Mouse (Mus musculus): ENCODE data around the gene Rxfp4. TPM values are rescaled to one million over a fixed set of nuclear protein-coding genes. Genes with fewer than 3 reads are reported as not detected.

Gene Rxfp4
- total RNA-seq (2021): not detected
- long read RNA-seq, experiment 1: 0 reads
- long read RNA-seq, experiment 2: 0 reads

DNA sequence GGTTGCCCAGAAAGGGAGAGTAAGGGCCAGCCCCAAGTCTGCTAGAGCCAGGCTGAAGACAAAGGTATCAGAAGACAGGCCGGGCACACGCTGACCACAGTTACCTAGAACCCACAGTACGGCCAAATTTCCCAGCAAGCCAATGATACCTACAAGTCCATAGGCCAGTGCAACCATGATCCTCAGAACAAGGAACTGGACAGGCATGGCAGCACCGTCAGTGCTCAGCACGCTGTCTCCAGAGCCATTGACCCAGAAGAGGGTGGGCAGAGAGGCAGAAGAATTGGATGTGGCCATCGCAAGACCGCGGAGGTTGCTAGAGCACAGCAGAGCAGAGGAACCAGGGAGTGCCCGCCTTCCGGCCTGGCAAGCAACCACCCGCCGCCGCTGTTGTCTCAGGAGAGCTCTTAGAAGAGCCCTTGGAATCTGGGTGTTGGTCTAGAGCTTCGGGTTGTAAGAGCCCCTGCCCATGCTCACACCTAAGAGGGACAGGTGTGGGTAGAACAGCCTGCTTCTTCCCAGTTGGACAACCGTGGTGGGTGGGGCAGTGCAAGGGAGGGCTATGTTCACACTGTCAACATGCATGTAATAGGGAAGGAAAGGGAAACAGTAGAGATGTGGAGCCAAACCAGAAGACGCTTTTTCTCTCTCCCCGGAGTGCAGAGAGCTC is at the start of gene Rxfp4:
Rxfp4 (minus strand) TSS at position 297 of the 670 bp plus-strand sequence.
- peak in 1 of 2 experiments; percentile 17 for DNase-seq (ENCODE audit: low spot score in 2 of 2)

DNA sequence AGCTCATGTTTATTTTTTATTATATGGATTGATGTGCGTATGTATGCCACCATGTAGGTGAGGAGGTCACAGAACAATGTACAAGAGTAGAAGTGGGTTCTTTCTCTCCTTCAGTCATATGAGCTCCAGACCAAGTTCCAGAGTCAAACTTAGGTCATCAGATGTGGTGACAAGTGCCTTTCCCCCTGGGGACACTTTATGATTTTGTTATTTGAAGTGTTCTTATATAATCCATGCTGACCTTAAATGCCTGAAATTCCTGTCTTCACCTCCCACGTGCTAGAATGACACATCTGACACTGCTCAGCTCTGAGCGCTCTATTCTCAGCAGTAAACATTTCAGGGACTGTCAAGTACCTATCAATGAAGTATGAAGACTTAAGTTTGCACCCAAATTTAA is 48.3 kb upstream of the Rxfp4 start:
- no peak for DNase-seq (ENCODE audit: low spot score in 2 of 2)

DNA sequence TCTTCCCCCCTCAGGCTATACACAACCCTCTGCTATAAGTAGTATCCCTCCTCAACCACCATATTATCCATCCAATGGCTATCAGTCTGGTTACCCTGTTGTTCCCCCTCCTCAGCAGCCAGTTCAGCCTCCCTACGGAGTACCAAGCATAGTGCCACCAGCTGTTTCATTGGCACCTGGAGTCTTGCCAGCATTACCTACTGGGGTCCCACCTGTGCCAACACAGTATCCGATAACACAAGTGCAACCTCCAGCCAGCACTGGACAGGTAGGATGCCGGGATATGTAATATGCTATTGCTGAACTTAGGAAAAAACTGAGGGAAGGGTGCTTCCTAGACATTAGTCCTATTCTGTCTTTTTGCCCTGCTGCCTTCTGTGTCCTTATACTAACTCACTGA is 47.3 kb upstream of the Rxfp4 start:
- no peak for DNase-seq (ENCODE audit: low spot score in 2 of 2)

DNA sequence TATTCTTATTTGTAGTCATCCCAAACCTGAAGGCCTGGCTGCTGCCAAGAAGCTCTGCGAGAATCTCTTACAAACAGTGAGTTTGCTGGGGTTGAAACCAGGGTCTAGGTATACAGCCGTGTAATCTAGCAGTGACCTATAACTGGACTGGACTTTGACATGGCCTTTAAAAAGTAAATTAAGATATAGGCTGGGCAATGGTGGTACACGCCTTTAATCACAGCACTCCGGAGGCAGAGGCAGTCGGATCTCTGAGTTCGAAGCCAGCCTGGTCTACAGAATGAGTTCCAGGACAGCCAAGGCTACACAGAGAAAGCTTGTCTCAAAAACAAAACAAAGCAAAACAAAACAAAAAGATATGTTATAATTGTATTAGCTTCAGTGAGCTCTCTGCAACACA is 45.9 kb upstream of the Rxfp4 start:
- no peak for DNase-seq (ENCODE audit: low spot score in 2 of 2)

DNA sequence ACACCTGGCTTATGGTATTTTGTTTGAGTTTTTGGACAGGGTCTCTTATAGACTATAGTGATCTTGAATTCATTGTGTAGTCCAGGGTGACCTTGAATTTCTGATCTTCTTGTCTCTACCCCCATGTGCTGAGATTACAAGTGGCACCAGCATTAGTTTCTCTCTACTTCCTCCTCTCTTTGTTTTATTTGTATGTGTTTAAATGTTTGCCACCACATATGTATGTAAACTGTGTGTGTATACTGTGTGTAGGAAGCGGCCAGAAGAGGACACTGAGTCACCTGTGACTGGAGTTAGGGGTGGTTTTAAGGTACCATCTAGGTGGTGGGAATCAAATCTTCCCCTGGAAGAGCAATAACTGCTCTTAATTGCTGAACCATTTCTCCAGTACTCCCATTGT is 45.1 kb upstream of the Rxfp4 start:
- DNase-seq (ENCODE audit: low spot score in 2 of 2): no peak

DNA sequence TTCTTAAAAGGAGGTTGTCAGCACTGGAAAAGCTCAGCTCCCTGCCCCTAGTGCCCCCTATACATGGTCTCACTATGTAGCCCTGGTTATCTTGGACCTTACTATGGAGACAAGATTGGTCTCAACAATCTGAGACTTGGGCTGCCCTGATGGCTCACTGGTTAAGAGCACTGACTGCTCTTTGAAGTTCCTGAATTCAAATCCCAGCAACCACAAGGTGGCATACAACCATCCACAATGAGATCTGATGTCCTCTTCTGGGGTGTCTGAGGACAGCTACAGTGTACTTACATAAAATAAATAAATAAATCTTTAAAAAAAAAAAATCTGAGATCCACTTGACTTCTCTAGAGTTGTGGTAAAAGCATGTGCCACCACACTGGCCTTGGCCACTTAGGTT is 42.6 kb upstream of the Rxfp4 start:
- no peak for DNase-seq (ENCODE audit: low spot score in 2 of 2)

DNA sequence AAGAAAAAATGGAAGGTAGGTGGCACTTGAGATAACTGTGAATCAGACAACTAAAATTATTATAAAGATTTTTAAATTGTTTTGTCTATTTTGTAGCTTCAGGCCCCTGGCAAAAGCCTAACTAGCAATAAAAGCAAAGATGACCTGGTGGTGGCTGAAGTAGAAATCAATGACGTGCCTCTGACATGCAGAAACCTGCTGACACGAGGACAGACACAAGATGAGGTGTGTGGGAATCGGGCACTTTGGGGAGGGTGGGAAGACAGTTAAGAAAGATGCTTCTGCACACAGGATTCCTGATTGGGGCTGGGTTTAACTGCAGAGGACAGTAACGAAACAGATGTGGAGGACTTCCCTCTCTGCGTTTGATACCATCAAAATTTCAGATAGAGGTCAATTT is 36.1 kb upstream of the Rxfp4 start:
- no peak for DNase-seq (ENCODE audit: low spot score in 2 of 2)

DNA sequence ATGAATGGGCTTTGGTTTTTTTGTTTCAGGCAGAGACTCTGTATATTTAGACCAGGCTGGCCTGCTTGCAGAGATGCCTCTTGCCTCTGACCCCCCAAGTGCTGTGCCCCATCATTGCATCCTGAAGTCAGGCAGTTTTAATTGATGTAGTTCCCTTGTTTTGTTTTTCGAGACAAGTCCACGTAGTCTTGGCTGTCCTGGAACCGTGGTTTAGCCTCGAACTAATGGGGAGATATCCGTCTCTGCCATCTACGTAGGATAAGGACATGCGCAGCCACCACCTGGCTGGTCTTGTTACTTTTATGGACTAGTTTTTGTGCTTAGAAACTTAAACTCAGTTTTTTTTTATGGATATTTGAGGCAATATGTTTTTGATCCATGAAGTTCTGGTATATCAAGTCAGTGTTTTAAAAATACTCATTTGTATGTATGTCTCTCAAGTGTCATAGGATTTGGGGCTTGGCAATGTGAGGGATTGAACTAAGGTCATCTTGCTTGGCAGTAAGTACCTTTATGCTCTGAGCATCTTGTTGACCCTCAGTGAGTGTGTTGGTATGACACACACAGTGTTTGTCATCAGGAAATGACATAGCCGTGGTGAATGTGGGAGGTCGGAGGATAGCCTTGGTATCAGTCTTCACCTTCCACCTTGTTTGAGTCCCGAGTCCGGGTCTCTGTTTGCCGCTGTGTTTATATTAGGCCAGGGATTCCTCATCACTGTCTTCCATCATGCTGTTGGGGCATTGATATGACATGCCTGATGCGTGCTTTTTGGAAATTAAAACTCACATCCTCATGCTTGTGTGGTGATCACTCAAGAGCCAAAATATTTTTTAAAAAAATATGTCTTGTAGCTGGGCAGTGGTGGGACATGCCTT is 34.0 kb upstream of the Rxfp4 start:
- DNase-seq (ENCODE audit: low spot score in 2 of 2): no peak

DNA sequence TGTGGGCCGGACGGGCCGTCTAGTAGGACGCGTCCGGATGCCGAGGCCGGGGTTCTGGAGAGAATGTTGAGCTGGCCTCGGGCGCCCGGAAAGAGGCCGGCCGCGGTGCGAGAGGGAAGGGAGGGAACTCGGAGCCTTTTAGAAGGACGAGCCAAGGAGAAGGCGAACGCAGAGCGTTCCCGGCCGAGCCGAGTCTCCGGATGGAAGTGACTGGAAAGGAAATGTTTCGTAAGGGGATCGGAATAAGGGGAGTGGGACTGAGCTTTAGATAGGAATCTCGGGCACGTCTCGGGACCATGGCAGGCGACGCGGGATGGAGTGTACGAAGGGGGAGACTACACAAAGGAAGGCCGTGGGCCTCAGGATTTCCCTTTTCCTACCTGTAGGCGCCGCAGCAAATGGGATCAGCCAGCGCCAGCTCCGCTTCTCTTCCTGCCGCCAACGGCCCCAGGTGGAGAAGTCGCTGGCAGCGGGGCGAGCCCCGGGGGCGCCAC is 33.1 kb upstream of the Rxfp4 start:
- DNase-seq (ENCODE audit: low spot score in 2 of 2): peak in 1 of 2 experiments; percentile 44

DNA sequence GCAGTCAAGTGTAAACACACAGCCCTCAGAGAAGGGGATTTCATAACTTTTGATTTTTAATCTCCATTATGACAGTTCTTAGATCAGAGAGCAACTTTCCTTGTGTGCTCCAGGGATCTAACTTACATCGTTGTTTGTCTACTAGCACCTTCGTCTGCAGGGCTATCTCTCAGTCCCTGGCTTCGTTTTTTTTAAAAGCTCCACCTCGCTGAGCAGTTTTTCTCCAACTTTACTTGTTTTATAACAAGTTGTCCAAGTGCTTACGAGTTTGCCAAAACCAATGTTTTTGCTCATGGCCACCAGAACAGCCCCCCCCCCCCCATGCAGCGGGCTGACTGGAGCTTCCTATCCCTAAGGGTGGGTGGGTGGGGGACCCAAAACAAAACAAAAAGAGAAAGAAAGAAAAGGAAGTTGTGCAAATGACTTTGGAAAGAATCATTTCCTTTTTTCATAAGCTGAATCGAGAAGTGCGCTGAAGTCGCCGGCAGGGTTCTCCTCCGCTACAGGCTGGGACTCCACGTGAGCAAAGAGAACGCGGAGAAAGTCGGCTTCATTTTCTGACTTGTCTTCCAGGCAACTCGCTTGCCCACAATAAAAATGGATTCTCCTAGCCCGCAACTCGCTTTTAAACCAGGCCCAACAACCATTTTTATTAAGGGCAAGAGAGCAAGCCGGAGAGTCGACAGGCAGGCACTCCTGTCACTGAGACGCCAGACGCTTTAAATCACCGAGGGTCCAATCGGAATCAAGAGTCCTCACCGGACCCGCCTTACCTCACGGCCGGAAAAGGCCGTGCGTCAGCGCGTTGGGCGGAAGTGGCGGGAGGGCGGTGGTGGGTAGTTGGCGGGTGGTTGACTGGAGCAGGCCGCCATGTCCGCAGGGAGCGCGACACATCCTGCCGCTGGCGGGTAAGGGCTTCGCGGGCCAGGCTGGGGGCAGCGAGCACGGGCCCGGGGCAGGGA is 32.3 kb upstream of the Rxfp4 start, which contains the start of gene Khdc4:
Khdc4 (plus strand) TSS at position 824 of the 962 bp plus-strand sequence.
- DNase-seq (ENCODE audit: low spot score in 2 of 2): peak; percentile 90 to 94

DNA sequence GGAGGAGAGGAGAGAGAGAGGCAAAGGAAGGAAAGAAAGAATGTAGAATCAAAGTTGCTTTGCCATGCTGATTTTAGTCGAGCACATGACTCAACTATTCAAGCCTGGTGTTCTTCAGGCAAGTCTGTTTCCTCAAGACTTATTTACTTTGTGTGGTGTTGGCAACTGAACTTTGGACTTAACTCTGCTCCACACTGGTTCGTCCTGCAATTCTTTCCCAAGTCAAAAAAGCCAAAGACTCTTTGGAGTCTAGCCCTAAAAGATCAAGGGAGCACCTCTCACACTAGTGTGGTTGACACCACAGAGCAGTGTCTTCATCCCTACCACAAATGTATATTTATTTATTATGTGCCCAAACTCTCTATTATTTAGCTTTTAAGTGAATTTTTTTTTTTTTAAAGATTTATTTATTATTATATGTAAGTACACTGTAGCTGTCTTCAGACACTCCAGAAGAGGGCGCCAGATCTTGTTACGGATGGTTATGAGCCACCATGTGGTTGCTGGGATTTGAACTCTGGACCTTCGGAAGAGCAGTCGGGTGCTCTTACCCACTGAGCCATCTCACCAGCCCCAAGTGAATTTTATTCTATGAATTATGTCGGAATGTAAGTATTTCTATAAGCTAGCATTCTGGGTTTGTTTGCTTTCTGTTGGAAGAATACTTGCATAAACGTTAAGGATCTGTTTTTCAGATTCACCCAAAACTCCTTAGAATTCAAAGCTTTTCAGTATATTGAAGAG is 31.5 kb upstream of the Rxfp4 start:
- no peak for DNase-seq (ENCODE audit: low spot score in 2 of 2)

DNA sequence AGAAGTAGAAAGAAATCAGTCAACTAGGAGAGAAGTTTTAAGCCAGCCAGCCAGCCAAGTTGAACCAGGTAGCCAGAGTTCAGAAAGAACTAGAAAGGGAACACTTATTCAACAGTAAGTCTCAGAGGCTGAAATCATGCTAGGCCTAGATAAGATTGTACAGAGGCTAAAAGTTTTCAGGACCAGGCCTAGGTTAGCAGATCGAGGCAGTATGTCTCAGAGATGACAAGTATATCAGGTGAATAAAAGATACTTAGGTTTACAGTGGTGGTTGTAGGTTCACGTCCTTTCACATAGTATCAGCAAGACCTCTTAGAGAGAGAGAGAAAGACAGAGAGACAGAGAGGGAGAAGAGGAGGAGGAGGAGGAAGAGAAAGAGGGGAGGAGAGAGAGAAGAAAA is 30.9 kb upstream of the Rxfp4 start:
- no peak for DNase-seq (ENCODE audit: low spot score in 2 of 2)

DNA sequence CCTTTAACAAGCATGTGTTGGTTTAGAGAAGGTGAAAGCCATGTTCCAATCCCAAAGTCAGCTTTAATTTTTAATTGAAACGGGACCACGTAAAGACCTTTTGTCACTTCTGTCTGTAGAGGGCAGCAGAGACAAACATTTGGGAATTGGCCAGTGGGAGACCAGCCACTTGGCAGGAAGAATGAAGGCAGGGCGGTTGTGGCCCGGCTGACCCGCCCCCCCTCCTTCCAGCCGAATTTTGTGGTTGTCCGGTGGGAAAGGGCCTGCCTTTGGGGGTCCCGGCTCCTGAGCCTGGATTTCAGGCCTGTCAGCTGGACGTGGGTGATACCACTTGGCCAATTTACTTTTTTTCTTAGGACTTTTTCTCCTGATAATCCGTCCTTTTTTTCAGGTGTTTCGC is 24.5 kb upstream of the Rxfp4 start:
- peak; percentile 48 to 64 for DNase-seq (ENCODE audit: low spot score in 2 of 2)

DNA sequence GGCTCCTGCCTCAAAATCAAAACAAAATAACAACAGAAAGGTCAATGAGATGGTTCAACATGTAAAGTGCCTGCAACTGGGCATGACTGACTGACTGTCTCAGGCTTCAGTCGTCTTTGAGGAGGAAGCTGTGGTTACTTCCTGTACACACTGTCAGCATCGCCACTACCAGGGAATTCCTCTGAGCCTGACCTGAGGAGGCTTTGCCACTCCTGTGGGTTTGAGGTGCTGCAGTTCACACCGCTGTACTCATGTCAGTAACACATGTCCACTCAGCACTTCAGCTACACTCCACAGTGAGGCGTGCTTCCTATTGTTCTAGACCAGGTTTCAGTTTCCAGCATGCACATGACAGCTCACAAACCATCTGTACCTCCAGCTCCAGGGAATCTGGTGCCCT is 11.2 kb upstream of the Rxfp4 start:
- no peak for DNase-seq (ENCODE audit: low spot score in 2 of 2)

DNA sequence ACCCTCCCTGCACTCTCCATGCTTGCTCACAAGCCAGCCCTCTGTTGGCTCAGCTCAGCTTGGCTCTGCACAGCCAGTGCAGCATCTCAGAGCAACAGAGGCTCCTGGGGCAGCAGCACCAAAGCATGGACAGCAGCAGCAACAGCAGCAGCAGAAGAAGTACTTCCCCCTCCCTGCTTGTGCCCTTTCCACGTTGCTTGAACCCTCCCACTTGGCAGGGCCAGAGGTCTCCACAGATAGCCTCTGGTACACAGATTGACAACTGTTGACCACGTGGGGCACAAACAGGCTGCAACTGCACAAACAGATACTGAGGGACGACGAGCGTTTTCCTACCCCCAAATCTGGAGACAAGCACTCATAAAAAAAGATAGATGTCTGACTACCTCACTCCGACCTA is 6.9 kb upstream of the Rxfp4 start:
- no peak for DNase-seq (ENCODE audit: low spot score in 2 of 2)

DNA sequence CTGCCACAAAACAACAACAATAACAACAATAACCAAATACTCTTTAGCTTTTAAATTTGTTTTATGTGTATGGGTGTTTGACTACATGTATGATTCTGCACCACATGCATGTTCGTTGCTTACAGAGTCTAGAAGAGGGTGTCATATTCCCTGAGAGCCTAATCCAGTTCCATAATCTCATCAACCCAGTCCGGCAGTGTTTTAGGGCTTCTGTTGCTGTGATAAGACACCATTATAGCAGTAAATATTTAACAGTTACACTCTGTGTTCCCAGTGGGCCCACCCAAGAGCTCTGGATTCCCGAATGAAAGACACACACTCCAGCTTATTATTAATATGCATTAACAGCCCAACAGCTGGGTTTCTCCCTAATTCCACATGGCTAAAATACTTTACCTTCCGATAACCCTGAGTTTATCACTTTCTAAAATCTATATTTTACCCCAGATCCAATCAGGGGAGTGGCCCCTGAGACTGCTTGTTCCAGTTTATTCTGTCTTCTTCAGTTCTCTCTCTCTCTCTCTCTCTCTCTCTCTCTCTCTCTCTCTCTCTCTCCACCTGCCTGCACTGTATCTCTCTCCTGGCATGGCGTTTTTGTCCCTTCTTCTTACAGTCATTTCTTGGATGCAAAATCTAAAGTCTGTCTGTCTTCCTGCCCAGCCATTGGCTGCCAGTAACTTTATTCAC is 5.6 kb upstream of the Rxfp4 start:
- no peak for DNase-seq (ENCODE audit: low spot score in 2 of 2)

DNA sequence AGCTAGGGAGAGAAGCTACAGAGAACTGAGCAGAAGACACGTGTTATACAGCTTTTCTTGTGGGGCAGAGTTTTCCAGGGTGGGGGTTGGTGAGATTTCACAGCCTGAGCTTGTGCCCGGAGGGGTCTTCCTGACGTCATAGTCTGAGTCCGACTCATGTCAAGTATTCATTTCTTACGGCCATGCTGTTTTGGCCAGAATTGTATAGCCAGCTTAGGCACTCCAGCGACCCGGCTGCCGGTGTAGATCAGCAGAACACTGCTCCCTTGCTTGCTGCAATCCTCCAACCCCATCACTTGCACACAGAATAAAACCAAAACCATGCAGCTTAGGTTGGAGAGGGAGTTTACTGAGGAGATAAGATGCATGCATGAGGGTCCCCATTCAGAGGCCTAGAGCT is 2.7 kb upstream of the Rxfp4 start:
- DNase-seq (ENCODE audit: low spot score in 2 of 2): no peak

DNA sequence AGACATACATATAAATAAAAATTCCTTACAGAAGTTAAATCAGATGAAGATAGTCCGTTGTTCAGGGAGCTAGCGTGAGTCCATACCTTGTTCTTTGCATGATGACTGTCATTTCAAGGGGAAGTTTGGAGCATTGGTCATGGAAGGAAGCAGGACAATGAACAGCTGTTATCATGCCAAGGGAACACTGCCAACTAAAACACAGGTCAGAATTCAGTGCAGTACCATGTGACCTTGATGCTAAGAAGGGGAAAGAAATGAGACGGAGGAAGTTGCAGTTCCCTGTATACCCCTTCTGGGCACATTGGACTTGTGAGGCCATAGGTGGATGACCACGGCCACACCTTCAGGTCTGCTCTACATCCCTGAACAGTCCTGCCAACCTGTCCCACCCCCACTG is 1.7 kb upstream of the Rxfp4 start:
- DNase-seq (ENCODE audit: low spot score in 2 of 2): no peak

DNA sequence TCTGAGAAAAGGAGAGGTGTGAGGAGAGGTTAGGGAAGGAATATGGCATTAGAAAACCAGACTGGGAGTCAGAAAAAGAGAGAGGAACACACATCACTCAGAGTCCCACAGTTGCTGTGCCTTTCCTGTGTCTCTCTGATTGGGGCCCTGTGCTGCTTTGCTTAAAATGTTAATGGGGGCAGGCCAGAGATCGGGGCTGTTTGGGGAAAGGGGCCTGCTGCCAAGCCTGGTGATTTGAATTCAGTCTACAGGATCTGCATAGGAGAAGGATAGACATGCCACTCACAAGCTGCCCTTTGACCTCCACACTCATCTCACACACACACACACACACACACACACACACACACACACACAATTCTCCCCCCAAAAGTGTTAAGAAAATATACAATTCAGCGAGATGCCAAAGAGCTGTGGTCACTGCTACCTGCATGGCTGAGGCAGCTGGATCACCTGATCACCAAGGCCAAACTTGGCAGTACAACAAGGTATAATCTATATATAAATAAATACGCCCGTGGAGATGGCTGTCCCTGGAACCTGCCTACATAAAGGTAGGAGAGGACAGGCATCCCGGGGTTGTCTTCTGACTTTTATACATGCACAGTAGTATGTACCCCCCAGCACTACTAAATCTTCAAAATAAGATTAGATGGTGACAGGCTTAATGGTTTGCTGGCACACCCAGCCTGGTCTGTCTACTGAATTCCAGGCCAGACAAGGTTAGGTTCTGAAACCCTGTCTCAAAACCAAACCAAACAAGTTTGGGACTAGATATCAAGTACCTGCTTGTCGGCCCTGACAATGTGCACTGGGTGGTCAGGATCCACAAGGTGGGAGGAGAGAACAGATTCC is 801 bp upstream of the Rxfp4 start:
- DNase-seq (ENCODE audit: low spot score in 2 of 2): peak in 1 of 2 experiments; percentile 12
